Mouse (Mus musculus) kidney, adult 2 months (tissue): ENCODE data around the gene Ankra2. TPM values are rescaled to one million over a fixed set of nuclear protein-coding genes. Genes with fewer than 3 reads are reported as not detected.

Source experiments
- DNase-seq: peaks from one replicate; pipeline ENCODE4 v3.0.0; 2021
- H3K27ac ChIP-seq: fragments of 200-500 bp; 2 replicates; pipeline ENCODE4 v1.5.1; 2012; ENCODE audit warnings: low read depth, low read length, control low read depth, inconsistent platforms; ENCODE audit not compliant: insufficient read depth
- H3K27me3 ChIP-seq: fragments of 200-500 bp; replicated peaks from 2 replicates; pipeline ENCODE4 v1.6.1; 2012; ENCODE audit warnings: mild to moderate bottlenecking, moderate library complexity, low read length, inconsistent platforms; ENCODE audit not compliant: control insufficient read depth, insufficient read depth
- H3K36me3 ChIP-seq: fragments of 200-500 bp; 2 replicates; pipeline ENCODE4 v1.6.1; 2012; ENCODE audit warnings: mild to moderate bottlenecking, moderate library complexity, low read length, inconsistent platforms; ENCODE audit not compliant: control insufficient read depth, insufficient read depth
- H3K4me1 ChIP-seq: fragments of 200-500 bp; 2 replicates; pipeline ENCODE4 v1.6.1; 2011; ENCODE audit warnings: low read length; ENCODE audit not compliant: control insufficient read depth, insufficient read depth
- H3K4me3 ChIP-seq: fragments of 200-500 bp; 2 replicates; pipeline ENCODE4 v1.5.1; 2011; ENCODE audit warnings: mild to moderate bottlenecking, low read depth, low read length, control low read depth; ENCODE audit not compliant: insufficient read depth
- CTCF ChIP-seq: fragments of 200-500 bp; conservative IDR thresholded peaks from 2 replicates; pipeline ENCODE4 v1.5.1; 2011; ENCODE audit warnings: low read depth, mild to moderate bottlenecking, control low read depth, low read length, moderate library complexity, mixed read lengths; ENCODE audit not compliant: insufficient read depth, insufficient read length
- POLR2A ChIP-seq: fragments of 200-500 bp; IDR thresholded peaks from one replicate; pipeline ENCODE4 v1.6.1; 2011; ENCODE audit warnings: low read depth, low read length, control low read depth
- WGBS: fragments of 180-500 bp; shearing (Covaris S2); methylation state at CpG from one replicate; pipeline ENCODE4 v1.1.7; 2018; 5-methylcytosine and 5-hydroxymethylcytosine counted together
- polyA plus RNA-seq: library from polyadenylated mRNA; depleted of rRNA; stranded (reverse); fragments of >200 nt; gene quantifications from 2 replicates; pipeline ENCODE4 v1.2.3, GENCODE M21; 2012

Ankra2 gene
- polyA plus RNA-seq, 1 experiment: 11.1 TPM

DNA sequence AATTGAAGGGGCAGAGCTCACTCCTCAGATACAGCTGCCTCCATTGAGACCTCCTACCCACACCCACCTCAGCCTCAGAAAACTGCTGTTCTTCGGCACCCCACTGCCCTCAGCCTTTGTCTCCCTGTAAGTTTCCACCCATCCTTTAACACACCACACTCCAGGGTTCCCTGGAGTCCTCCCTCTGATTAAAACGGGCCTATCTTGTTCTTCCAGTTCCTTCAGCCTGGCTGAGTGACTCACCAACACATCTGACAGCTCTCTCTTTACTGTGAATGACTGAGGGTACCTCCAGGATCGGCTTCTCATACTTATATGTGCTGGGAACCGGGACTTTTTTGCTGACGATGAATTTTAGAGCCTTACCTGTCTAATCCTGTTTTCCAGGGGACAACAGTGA, 33.2 kb downstream of the Ankra2 start:
- WGBS: 57% methylated on average over 5 of the region's 5 CpGs
- no peak for TF ChIP-seq CTCF
- no peak for TF ChIP-seq POLR2A
- H3K4me3 ChIP-seq: no peak overlapping the region
- DNase-seq: no peak
- H3K36me3 ChIP-seq: no peaks in the 10 kb centered on the region
- H3K27ac ChIP-seq: no peak overlapping the region
- no peaks in the 10 kb centered on the region for H3K4me1 ChIP-seq
- H3K27me3 ChIP-seq: 0 out of 2 replicates have a peak, but pooled peaks cover 2% of the 10 kb centered on the region

DNA sequence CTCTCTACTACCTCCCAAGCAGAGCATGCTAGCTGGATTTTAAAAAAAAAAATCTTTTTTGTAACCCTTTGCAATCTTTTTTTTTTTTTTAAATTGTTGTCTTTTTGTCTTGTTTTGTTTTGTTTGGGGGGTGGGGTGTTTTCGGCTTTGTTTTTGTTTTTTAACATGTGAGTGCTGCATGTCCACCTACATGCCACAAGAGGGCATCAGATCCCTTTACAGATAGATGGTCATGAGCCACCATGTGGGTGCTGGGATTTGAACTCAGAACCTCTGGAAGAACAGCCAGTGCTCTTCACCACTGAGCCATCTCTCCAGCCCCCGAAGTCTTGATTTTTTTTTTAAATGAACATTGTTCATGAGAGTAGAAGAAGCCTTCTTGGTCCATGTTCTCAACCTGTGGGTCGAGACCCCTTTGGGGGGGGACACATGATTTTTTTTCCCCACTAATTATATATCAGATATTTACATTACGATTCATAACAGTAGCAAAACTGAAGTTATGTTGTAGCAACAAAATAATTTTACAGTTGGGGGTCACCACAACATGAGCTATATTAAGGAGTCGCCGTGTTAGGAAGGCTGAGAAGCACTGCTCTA, 35.1 kb downstream of the Ankra2 start:
- WGBS: 94% methylated on average over 6 of the region's 6 CpGs
- no peaks in the 10 kb centered on the region for H3K36me3 ChIP-seq
- no peak for DNase-seq
- no peak for TF ChIP-seq CTCF
- TF ChIP-seq POLR2A: no peak
- H3K4me3 ChIP-seq: no peak overlapping the region
- 0 out of 2 replicates have a peak, but pooled peaks cover 2% of the 10 kb centered on the region for H3K27me3 ChIP-seq
- H3K27ac ChIP-seq: no peak overlapping the region
- H3K4me1 ChIP-seq: no peaks in the 10 kb centered on the region

DNA sequence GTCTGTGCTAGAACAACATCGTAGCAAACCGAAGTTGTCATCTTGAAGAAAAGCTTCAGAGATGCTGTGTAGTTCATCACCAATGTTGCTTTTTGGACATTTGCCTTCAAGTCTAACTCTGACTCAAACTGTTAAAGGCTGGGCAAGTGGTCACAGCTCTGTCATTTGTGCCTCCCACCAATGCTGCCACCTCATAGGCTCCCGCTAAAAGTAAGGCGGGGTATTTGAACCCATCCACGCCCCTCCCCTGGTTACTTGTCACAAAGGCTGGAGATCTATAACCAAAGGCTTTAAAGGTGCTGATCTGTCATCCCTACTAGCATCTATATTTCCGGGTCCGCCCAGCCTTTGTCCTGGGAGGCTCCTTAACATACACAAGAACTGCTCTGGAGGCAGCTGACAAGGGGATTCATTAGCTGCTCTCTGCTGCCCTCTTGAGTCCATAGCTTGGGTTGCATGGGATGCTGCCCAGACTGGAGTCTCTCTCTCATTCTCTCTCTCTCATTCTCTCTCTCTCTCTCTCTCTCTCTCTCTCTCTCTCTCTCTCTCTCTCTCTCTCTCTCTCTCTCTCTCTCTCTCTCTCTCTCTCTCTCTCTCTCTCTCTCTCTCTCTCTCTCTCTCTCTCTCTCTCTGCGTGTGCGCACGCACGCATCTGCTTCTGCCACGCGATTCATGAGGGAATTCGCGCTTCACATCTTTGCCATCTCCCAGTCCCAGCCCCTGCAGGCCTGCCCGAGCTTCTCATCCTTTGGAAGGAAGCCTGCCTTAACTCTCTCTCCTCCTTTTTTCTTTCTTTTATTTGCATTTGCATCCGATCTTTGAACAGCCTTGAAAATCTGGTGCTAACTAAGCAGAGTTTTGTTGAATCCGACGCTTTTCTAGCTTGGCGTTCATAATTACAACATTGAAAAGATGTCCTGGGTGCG, 36.2 kb downstream of the Ankra2 start:
- WGBS: 51% methylated on average over 21 of the region's 21 CpGs
- H3K36me3 ChIP-seq: no peaks in the 10 kb centered on the region
- H3K4me1 ChIP-seq: no peaks in the 10 kb centered on the region
- no peak overlapping the region for H3K27ac ChIP-seq
- TF ChIP-seq POLR2A: no peak
- peak; percentile 77 for TF ChIP-seq CTCF
- DNase-seq: peak; percentile 64
- H3K27me3 ChIP-seq: 0 out of 2 replicates have a peak, but pooled peaks cover 2% of the 10 kb centered on the region
- no peak overlapping the region for H3K4me3 ChIP-seq

DNA sequence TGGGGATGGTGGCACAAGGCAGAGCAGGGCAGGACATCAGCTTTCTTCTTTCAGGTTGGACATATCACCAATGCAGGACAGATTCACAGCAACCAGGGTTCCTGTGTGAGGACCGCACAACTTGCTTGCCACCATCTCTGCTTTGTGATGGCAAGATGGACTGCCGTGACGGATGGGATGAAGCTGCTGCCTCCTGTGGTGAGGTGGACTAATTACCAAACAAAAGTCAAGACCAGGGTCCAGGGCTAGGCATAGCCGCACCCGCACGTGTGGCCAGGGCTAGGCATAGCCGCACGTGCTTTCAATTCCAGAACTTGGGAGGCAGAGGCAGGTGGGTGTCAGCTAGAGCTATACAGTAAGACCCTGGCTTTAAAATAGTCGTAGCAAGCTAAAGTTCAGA, 42.4 kb downstream of the Ankra2 start:
- 93% methylated on average over 9 of the region's 9 CpGs for WGBS
- Histone ChIP-seq H3K4me3 (no peak overlapping the region), H3K27me3 (no peaks in the 10 kb centered on the region), H3K36me3 (peaks cover 5% of the 10 kb centered on the region), H3K4me1 (no peaks in the 10 kb centered on the region), H3K27ac (no peak overlapping the region)
- TF ChIP-seq CTCF (no peak), POLR2A (no peak)
- DNase-seq: no peak

DNA sequence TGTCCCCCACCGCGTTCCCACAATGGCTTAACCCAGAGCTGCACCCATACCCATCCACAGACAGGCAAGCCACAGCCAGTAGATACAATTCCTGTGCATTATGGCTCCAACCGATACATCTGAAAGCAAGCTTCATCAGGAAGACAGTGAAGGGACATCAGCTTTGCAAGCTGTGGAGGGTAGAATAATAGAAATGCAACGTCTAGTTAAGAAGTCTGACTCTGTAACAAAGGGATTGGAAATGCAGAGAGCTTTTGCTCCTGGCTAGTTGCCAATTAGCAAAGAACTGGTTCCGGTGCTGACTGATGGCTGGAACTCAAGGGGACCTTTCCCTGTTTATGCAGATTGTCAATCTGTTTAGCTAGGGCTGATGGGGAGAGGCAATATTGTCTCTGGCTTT, 43.5 kb downstream of the Ankra2 start:
- Histone ChIP-seq H3K4me1 (no peaks in the 10 kb centered on the region), H3K27ac (no peak overlapping the region), H3K27me3 (no peaks in the 10 kb centered on the region), H3K36me3 (peaks cover 12% of the 10 kb centered on the region), H3K4me3 (no peak overlapping the region)
- TF ChIP-seq POLR2A: no peak
- no peak for TF ChIP-seq CTCF
- 34% methylated on average over 5 of the region's 5 CpGs for WGBS
- no peak for DNase-seq

DNA sequence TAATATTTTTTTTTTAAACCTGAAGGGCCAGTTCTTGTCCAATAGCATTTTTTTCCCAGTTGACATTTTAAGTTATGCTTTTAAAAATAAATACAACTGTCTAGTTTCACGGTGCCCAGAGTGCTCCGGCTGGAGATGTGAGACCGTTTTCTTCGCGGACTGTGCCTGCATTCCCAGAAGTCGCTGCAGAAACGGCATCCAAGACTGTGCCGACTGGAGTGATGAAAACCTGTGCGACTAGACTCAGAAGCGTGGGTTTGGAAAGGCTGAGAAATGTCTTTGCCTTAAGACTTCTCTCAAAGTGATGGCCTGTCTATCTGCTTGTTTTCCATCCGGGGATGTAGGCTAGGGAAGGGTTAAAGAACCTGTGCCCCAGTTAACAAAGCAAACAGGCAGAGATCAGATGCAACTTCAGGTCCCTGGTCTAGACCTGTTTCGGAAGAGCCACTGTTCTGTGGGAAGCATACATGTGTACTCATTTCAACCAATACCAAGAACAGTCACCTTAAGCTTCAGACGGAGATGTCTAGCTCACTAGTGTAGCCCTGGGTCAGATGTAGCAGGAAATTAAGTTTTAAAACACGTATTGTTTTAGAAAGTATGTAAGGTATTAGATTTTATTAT, 44.1 kb downstream of the Ankra2 start:
- Histone ChIP-seq H3K36me3 (peaks cover 14% of the 10 kb centered on the region), H3K27me3 (no peaks in the 10 kb centered on the region), H3K27ac (no peak overlapping the region), H3K4me3 (no peak overlapping the region), H3K4me1 (no peaks in the 10 kb centered on the region)
- no peak for TF ChIP-seq POLR2A
- WGBS: 45% methylated on average over 14 of the region's 14 CpGs
- DNase-seq: no peak

DNA sequence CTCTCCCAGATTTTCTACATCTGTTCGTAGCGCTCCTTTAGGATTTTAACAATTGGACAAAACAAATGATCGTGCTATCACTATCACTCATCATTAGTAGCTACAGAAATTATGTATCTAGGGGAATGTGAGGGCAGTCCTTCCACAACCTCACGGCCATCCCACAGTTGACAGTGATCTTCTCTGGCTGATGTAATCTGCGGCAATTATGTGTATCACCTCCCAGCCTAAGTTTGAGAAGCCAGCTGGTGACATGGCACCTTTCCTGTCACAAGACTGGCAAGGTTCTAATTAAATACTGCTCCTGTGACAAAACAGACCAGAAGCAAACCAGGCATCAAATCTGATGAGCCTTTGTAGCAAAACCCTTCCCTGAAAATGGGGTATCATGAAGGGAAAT, 45.1 kb downstream of the Ankra2 start:
- DNase-seq: no peak
- Histone ChIP-seq H3K4me1 (no peaks in the 10 kb centered on the region), H3K4me3 (no peak overlapping the region), H3K27ac (no peak overlapping the region), H3K27me3 (no peaks in the 10 kb centered on the region), H3K36me3 (peaks cover 21% of the 10 kb centered on the region)
- no peak for TF ChIP-seq POLR2A
- TF ChIP-seq CTCF: no peak
- WGBS: 88% methylated on average over 5 of the region's 5 CpGs
